Mouse (Mus musculus): ENCODE measurements around the gene Sh3yl1. TPM values are rescaled to one million over a fixed set of nuclear protein-coding genes. Genes with fewer than 3 reads are reported as not detected.

The Sh3yl1 gene
- total RNA-seq (2021) = 10 to 100 TPM; 14.4 to 16.8 TPM
- long read RNA-seq, experiment 1, transcript Sh3yl1-201 (10 exons, 1,750 nt) = major isoform, 20 of 22 reads
- long read RNA-seq, experiment 1, partial matches to known transcripts = 0 of 22 reads
- long read RNA-seq, experiment 1, other reads (novel, unspliced or antisense) = 2 of 22 reads
- long read RNA-seq, experiment 2, transcript Sh3yl1-201 (10 exons, 1,750 nt) = major isoform, 27 of 31 reads
- long read RNA-seq, experiment 2, partial matches to known transcripts = 2 of 31 reads
- long read RNA-seq, experiment 2, other reads (novel, unspliced or antisense) = 2 of 31 reads

GRCm38 (mm10) chr12:30911261-30912047 lies at the start of gene Sh3yl1, which contains the start of gene Acp1:
Gene Sh3yl1, plus strand, starts transcription at chr12:30911668.
Gene Acp1, minus strand, starts transcription at chr12:30911589.
- peak; percentile 92 to 96 for DNase-seq (ENCODE audit: low spot score in 2 of 2)
- intact Hi-C loops (cut with DNase I) = no loop called here

DNA sequence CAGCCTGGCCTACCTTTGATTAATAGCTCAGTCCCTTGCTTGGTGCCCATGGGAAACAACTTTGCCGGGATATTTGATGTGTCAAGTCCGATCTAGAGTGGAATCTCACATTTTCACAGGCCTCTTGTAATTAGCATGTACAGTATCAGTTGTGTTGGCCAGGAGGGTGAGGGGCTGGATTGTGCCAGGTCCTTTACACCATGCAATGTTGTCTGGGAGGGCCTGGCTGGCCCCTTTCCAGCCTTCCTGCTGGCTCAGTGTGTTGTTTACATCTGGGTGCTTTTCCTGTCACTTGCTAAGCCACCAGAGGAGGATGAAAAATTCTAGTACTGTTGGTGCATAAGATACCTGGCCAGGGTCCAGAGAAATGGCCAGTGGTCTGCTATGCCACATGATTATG lies 47.1 kb upstream of the Sh3yl1 start:
- intact Hi-C loops (cut with DNase I) = no loop called here
- no peak for DNase-seq (ENCODE audit: low spot score in 2 of 2)

GRCm38 (mm10) chr12:30865781-30866180 lies 45.7 kb upstream of the Sh3yl1 start:
- intact Hi-C loops (cut with DNase I) = no loop called here
- no peak for DNase-seq (ENCODE audit: low spot score in 2 of 2)

DNA sequence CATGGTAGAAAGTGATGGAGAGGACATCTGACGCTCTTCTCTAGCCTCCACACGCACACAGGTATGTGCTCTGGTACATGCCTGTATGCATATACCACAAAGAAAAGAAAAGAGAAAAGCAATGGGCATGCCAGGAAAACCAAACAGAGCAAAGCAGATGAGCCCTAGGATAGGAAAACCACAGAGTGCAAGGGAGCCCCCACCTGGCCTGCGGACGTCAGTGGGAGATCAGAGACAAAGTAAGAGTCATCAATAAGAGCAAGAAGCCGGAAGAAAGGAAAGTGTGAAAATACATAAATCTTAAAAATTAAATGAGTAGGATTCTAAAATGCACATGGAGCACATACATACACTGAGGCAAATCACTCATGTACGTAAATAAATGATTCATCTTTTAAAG lies 32.0 kb upstream of the Sh3yl1 start:
- DNase-seq (ENCODE audit: low spot score in 2 of 2) = no peak
- intact Hi-C loops (cut with DNase I) = no loop called here

GRCm38 (mm10) chr12:30883592-30883985 lies 27.9 kb upstream of the Sh3yl1 start:
- DNase-seq (ENCODE audit: low spot score in 2 of 2) = no peak
- intact Hi-C loops (cut with DNase I) = no loop called here

GRCm38 (mm10) chr12:30883986-30884621 lies 27.4 kb upstream of the Sh3yl1 start, which contains the start of gene Alkal2:
Gene Alkal2, plus strand, starts transcription at chr12:30884322.
- DNase-seq (ENCODE audit: low spot score in 2 of 2) = peak in 1 of 2 experiments; percentile 5
- intact Hi-C loops (cut with DNase I) = no loop called here

- no peak for DNase-seq (ENCODE audit: low spot score in 2 of 2)
Measured at GRCm38 (mm10) chr12:30884622-30885230, 26.7 kb upstream of the Sh3yl1 start.

DNA sequence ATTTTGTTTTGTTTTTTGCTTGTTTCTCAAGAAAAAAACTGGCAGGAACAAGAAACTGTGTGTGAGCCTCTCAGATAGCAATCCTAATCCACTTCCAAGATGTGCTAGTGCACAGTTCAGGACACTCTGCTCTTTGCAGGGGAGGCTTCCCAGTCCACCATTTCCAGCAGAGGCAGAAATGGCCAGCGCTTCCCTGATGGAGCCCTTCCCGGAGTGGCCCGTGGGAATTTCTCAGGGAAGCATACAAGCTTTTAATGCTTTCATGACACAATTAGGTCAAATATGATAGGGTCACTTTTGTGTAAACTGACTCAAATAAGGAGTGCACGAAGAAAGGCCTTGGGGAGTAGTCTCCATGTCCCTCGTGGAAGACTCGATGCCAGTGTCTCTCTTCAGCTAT lies 25.6 kb upstream of the Sh3yl1 start:
- intact Hi-C loops (cut with DNase I) = no loop called here
- DNase-seq (ENCODE audit: low spot score in 2 of 2) = no peak

More at GRCm38 (mm10) chr12:30884622-30885230, 26.7 kb upstream of the Sh3yl1 start:
- intact Hi-C loops (cut with DNase I) = no loop called here

GRCm38 (mm10) chr12:30888003-30888402 lies 23.5 kb upstream of the Sh3yl1 start:
- no peak for DNase-seq (ENCODE audit: low spot score in 2 of 2)
- intact Hi-C loops (cut with DNase I) = no loop called here

- peak; percentile 74 to 84 for DNase-seq (ENCODE audit: low spot score in 2 of 2)
- intact Hi-C loops (cut with DNase I) = loop anchor here (1.0 kb wide), 1 partner anchor 293 kb away; no protein-coding TSS in a partner anchor
Measured at GRCm38 (mm10) chr12:30890067-30890466, 21.4 kb upstream of the Sh3yl1 start.

DNA sequence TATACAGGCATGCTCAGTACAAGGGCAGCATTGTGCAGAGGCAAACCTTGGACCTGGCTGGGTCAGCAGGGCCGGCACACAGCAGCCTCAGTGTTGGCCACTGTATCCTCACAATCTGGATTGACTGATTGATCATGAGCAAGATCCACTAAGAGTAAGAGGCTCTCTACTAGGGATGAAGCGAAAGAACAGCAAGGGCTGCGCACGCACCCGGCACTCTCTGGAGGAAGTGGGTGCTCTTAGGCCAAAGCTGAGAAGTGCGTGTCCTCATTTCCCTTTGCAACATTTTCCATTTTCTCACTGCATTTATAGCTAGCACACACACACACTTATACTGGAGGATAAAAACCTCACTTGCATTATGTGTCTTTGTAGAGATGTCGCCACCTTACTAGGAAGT lies 20.0 kb upstream of the Sh3yl1 start:
- intact Hi-C loops (cut with DNase I) = no loop called here
- no peak for DNase-seq (ENCODE audit: low spot score in 2 of 2)

DNA sequence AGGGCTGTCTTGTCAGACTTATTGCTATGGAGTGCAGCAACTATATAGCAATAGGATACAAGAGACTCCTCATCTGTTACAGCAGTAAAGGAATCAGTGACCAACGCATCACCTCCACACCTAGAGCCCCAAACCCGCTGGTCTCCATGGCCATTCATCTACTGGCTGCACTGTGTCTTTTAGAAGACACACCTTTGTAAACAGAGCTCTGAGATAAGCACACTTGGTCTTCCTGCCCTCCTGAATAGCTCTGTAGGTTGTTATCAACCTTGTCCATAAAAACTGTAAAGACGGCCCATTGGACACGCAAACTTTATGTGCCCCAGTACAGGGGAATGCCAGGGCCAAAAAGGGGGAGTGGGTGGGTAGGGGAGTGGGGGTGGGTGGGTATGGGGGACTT lies 14.4 kb upstream of the Sh3yl1 start:
- intact Hi-C loops (cut with DNase I) = no loop called here
- no peak for DNase-seq (ENCODE audit: low spot score in 2 of 2)

DNA sequence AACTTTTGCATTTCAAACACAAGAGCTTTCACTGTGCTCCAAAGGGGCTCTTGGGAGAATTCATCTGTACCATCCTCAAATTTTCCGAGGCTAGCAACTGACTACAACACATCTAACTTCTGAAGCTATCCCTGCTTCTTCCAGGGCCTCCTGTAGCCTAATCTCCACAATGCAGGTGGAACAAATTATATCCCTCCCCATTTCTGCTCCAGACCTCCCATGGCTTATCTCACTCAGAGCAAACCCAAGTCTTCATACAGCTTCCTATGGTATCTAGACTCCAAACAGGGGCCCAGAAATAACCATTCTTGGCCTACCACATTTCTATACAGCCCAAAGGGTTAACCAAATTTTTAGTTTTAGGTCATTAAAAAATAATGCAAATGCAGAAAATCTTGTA lies 2.8 kb upstream of the Sh3yl1 start:
- intact Hi-C loops (cut with DNase I) = loop anchor here (10.0 kb wide), 1 partner anchor 96 kb away; no protein-coding TSS in a partner anchor
- no peak for DNase-seq (ENCODE audit: low spot score in 2 of 2)

DNA sequence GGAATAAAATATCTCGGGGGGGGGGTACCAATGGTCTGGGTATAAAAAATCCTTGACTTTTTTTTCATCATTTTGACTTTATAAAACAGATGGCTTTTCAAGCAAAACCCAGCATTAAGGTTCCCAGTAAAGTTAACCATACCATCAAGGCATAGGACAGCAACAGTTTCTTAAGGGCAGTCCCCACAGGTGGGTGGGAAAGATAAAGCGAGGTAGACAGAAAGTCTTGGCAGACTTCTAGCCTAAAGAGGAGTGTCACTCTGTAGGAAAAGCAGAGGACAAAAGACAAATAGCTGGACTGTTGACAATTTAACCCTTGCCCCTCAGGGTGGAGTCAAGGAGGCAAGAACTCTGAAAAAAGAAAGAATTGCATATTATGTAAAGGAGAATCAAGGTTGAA lies 1.6 kb upstream of the Sh3yl1 start:
- DNase-seq (ENCODE audit: low spot score in 2 of 2) = no peak
- intact Hi-C loops (cut with DNase I) = loop anchor here (10.0 kb wide), 1 partner anchor 95 kb away; no protein-coding TSS in a partner anchor

DNA sequence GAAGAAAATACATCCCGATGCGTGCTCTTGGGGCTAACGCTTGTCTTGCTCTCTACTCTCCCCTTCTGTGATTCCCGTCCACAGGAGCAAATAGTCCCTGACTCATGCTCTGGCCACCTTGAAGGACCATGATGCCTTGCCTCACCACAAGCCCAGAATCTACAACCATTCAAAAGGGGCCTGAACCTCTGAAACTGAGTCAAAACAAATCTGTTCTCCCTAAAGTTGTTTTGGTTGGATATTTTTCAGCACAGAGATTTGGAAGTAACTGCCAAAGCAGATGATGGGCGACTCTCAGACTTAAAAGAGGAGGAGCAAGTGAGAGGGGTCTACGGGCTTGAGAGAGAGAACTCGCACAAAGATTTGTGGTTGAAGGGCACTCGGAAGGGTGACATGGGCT lies 608 bp upstream of the Sh3yl1 start:
- intact Hi-C loops (cut with DNase I) = no loop called here
- DNase-seq (ENCODE audit: low spot score in 2 of 2) = no peak

GRCm38 (mm10) chr12:30912048-30912381 lies 547 bp downstream of the Sh3yl1 start:
- intact Hi-C loops (cut with DNase I) = no loop called here
- DNase-seq (ENCODE audit: low spot score in 2 of 2) = peak in 1 of 2 experiments; percentile 47

DNA sequence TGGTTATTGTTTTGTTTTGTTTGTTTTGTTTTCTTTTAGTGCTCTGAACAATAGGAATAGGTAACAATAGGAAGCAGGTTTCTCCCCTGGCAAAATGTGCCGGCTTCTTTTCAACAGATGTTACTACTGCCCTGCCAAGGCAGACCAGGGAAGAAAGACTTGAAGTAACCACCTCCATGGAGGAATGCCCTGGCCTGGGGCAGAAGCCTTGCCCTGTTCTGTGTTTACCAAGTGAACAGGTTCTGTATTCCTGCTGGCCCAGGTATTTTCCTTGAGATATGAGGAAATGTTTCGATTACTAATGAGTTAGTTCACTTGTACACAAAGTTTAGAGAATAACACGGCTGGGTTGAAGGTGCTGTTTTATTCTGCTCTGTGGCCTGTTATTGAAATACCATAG lies 1.4 kb downstream of the Sh3yl1 start:
- intact Hi-C loops (cut with DNase I) = no loop called here
- DNase-seq (ENCODE audit: low spot score in 2 of 2) = no peak

- intact Hi-C loops (cut with DNase I) = no loop called here
- no peak for DNase-seq (ENCODE audit: low spot score in 2 of 2)
Measured at GRCm38 (mm10) chr12:30922401-30922800, 10.9 kb downstream of the Sh3yl1 start.

- intact Hi-C loops (cut with DNase I) = no loop called here
- no peak for DNase-seq (ENCODE audit: low spot score in 2 of 2)
Measured at GRCm38 (mm10) chr12:30928182-30928581, 16.7 kb downstream of the Sh3yl1 start.

DNA sequence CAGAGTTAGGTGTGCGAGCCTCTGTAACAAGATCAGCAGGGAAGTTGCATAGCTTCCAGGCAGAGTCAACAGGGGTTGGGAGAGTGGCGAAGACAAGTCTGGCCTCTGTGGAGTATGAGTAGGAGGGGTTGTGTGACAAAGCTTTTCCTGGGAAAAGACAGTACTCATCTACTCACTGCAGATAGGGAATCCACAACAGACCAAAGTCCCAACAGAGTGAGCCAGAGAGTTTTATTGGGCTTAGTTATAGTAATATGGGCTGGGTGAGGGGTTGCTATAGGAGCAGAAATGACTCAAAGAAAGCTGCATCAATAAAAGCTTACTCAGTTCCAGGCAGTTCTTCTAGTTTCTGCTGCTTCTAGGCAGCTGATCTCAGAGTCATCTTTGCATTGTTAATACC lies 21.8 kb downstream of the Sh3yl1 start:
- intact Hi-C loops (cut with DNase I) = no loop called here
- no peak for DNase-seq (ENCODE audit: low spot score in 2 of 2)
